Mouse (Mus musculus): ENCODE measurements around the gene Ifitm6.
"Not testable (repeated sequence)": the region's sequence is repeated elsewhere in the genome, so short reads cannot be mapped to it uniquely, and the experiment has no call there.

DNA sequence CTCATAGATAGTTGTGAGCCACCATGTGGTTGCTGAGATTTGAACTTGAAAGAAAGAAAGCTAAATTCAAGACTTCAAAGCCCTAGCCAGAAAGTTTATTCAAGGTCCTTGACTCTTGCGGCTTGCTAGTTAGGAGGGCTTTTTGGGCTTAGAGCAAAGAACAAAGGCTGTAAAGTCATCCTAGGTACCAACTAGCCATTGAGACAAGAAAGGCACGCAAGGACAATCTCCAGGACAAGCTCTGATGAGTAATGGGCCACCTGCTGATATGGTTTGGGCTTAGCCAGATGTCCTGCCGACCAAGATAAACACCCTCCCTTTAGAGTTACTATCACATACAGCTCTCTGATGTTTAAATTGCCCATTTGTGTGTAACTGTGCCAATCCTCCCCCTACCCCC lies 49.0 kb downstream of the Ifitm6 start:
- not testable (repeated sequence) for TF ChIP-seq CTCF (IDR thresholded peaks at IDR 0.05; ENCODE audit: low read depth, low read length); POLR2A (IDR thresholded peaks at IDR 0.05; ENCODE audit: borderline replicate concordance, low read depth, low read length)

Data from bone marrow macrophage, adult 2 months (primary cell).